Mouse (Mus musculus): ENCODE results near the gene Rprm.

- TF ChIP-seq EP300 (IDR thresholded peaks at IDR 0.05; ENCODE audit: low read depth) (no peak), CTCF (IDR thresholded peaks at IDR 0.05; ENCODE audit: low read depth) (no peak)
These were observed 902 bp upstream of the Rprm start for GRCm38 (mm10) chr2:54086254-54086653.

All from liver, postnatal 0 days (tissue).